Mouse (Mus musculus): ENCODE results near the gene Nprl3.

GRCm38 (mm10) chr11:32187256-32187655 lies 80.3 kb downstream of the Nprl3 start:
- no peak for TF ChIP-seq CTCF (IDR thresholded peaks at IDR 0.05; ENCODE audit: low read depth)
- no peak for TF ChIP-seq EP300 (IDR thresholded peaks at IDR 0.05; ENCODE audit: low read depth)
